Mouse (Mus musculus): Measurements from ENCODE around the gene Zfp174. TPM values are rescaled to one million over a fixed set of nuclear protein-coding genes. Genes with fewer than 3 reads are reported as not detected.

Zfp174 gene
- polyA plus RNA-seq, 1 experiment from 2014 or later = 1.7 TPM

DNA sequence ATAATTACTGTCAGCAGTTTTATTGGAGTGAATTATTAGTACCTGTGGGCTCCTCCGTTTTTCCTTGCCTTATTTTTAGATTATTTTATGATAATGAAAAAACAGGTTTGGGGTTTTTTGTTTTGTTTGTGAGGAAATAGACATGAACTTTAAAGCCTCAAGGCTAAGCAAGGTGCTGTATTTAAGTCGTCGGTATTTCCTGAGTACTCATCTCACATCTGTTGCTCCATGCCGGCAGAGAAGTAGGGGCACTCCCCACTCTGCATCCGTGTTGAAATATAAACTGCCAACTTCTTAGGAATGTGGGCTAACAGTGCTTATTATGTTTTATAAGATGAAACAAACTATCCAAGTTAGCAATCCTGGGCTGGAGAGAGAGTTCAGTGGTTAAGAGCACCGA is 49.0 kb downstream of the Zfp174 start:
- no peak for ATAC-seq

GRCm38 (mm10) chr16:3896553-3896952 is 49.5 kb downstream of the Zfp174 start:
- ATAC-seq (no peak), DNase-seq (ENCODE audit: low spot score) (no peak)
- Histone ChIP-seq H3K27ac (ENCODE audit: low read depth, low read length) (no peak overlapping the region), H3K9ac (ENCODE audit: low read length) (no peak overlapping the region), H3K4me1 (ENCODE audit: control insufficient read depth, insufficient read depth, low read length) (no peaks in the 10 kb centered on the region), H3K9me3 (replicated peaks; ENCODE audit: control insufficient read depth, low read length) (no peaks in the 10 kb centered on the region), H3K36me3 (ENCODE audit: control insufficient read depth, insufficient read depth, low read length) (peaks cover 58% of the 10 kb centered on the region), H3K27me3 (replicated peaks; ENCODE audit: control insufficient read depth, insufficient read depth, low read length) (no peaks in the 10 kb centered on the region), H3K4me3 (ENCODE audit: low read depth, low read length) (no peak overlapping the region), H3K4me2 (ENCODE audit: low read length) (no peak overlapping the region)
- 84% methylated on average over 1 of the region's 1 CpGs for WGBS

More for the DNA sequence above, 49.0 kb downstream of the Zfp174 start:
- Histone ChIP-seq H3K4me3 (ENCODE audit: low read depth, low read length) (no peak overlapping the region), H3K4me2 (ENCODE audit: low read length) (no peak overlapping the region), H3K36me3 (ENCODE audit: control insufficient read depth, insufficient read depth, low read length) (peaks cover 53% of the 10 kb centered on the region), H3K27me3 (replicated peaks; ENCODE audit: control insufficient read depth, insufficient read depth, low read length) (no peaks in the 10 kb centered on the region), H3K4me1 (ENCODE audit: control insufficient read depth, insufficient read depth, low read length) (no peaks in the 10 kb centered on the region), H3K9ac (ENCODE audit: low read length) (no peak overlapping the region), H3K27ac (ENCODE audit: low read depth, low read length) (no peak overlapping the region), H3K9me3 (replicated peaks; ENCODE audit: control insufficient read depth, low read length) (no peaks in the 10 kb centered on the region)
- no peak for DNase-seq (ENCODE audit: low spot score)
- WGBS = 91% methylated on average over 6 of the region's 6 CpGs

DNA sequence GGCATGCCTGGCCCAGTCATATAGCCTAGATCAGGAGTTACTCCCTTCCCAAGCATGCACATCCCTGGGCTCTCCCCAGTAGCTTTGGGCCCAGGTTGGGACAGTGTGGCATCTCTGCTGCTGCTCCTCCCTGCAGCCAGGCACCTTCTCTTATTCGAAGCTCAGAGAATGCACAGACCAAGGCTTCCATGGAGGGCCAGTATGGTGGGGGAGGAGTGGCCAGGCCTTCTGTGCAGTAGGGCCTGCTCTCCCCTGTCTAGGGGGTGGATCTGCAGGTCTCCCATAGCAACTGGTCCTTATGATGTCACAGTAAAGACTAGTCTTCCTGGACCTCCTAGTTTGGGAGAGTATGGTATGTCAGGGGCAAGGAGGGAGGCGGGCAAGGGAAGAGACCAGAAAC is 60.4 kb downstream of the Zfp174 start:
- Histone ChIP-seq H3K9me3 (replicated peaks; ENCODE audit: control insufficient read depth, low read length) (no peaks in the 10 kb centered on the region), H3K4me1 (ENCODE audit: control insufficient read depth, insufficient read depth, low read length) (0 out of 2 replicates have a peak, but pooled peaks cover 6% of the 10 kb centered on the region), H3K9ac (ENCODE audit: low read length) (no peak overlapping the region), H3K4me3 (ENCODE audit: low read depth, low read length) (no peak overlapping the region), H3K4me2 (ENCODE audit: low read length) (no peak overlapping the region), H3K27me3 (replicated peaks; ENCODE audit: control insufficient read depth, insufficient read depth, low read length) (no peaks in the 10 kb centered on the region), H3K36me3 (ENCODE audit: control insufficient read depth, insufficient read depth, low read length) (peaks cover 41% of the 10 kb centered on the region), H3K27ac (ENCODE audit: low read depth, low read length) (no peak overlapping the region)
- 83% methylated on average over 2 of the region's 2 CpGs for WGBS
- no peak for DNase-seq (ENCODE audit: low spot score)
- no peak for ATAC-seq

Other genes with a start within 250 kb of the Zfp174 start
- not detected in 2 replicates for gene Mefv, start 129.2 kb upstream of the Zfp174 start, polyA plus RNA-seq (2014; fragmentation: Nextera tagmentation; extraction: Ambion mirVana)
- 27.3 and 30.9 TPM in 2 replicates for gene Zfp263, start 103.2 kb upstream of the Zfp174 start, polyA plus RNA-seq (2014; fragmentation: Nextera tagmentation; extraction: Ambion mirVana)
- not detected in 2 replicates for gene Olfr15, start 16.4 kb upstream of the Zfp174 start, polyA plus RNA-seq (2014; fragmentation: Nextera tagmentation; extraction: Ambion mirVana)
- gene Naa60, start 25.1 kb downstream of the Zfp174 start, polyA plus RNA-seq (2014; fragmentation: Nextera tagmentation; extraction: Ambion mirVana) = 68.4 and 83.3 TPM in 2 replicates
- 12.6 and 14.3 TPM in 2 replicates for gene Zfp597, start 37.3 kb downstream of the Zfp174 start, polyA plus RNA-seq (2014; fragmentation: Nextera tagmentation; extraction: Ambion mirVana)
- gene Gm20695, start 37.4 kb downstream of the Zfp174 start, polyA plus RNA-seq (2014; fragmentation: Nextera tagmentation; extraction: Ambion mirVana) = 2.6 and 4.1 TPM in 2 replicates
- gene 1700037C18Rik, start 61.4 kb downstream of the Zfp174 start, polyA plus RNA-seq (2014; fragmentation: Nextera tagmentation; extraction: Ambion mirVana) = 9.6 and 10.0 TPM in 2 replicates
- 35.1 and 35.6 TPM in 2 replicates for gene Cluap1, start 61.5 kb downstream of the Zfp174 start, polyA plus RNA-seq (2014; fragmentation: Nextera tagmentation; extraction: Ambion mirVana)
- 0.60 and 0.73 TPM in 2 replicates for gene Nlrc3, start 129.4 kb downstream of the Zfp174 start, polyA plus RNA-seq (2014; fragmentation: Nextera tagmentation; extraction: Ambion mirVana)
- gene Slx4, start 156.5 kb downstream of the Zfp174 start, polyA plus RNA-seq (2014; fragmentation: Nextera tagmentation; extraction: Ambion mirVana) = 19.9 and 35.2 TPM in 2 replicates
- gene Dnase1, start 189.7 kb downstream of the Zfp174 start, polyA plus RNA-seq (2014; fragmentation: Nextera tagmentation; extraction: Ambion mirVana) = 3.3 and 4.8 TPM in 2 replicates
- 61.2 and 62.7 TPM in 2 replicates for gene Trap1, start 230.6 kb downstream of the Zfp174 start, polyA plus RNA-seq (2014; fragmentation: Nextera tagmentation; extraction: Ambion mirVana)